ENCODE assay signal across 8 mouse cellular contexts in the genomic region with DNA sequence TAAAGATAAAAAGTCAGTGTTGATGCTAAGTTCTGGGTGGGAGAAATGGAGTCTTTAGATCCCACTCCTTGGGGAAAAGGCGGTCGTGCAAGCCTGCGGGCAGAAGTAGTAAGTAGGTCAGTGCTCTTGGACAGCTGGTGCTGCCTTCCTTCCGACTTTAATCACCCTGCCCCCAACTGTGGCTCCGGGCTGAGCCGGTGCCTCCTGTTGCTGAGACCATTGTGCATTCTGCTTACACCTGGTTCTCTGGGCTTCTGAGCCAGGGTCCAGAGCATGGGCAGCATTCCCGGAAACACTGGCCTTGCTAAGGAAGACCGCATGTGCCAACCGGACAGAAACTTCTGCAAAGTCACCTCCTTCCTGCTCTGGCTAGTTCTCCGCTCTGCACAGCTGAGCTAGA. TPM values are rescaled to one million over a fixed set of nuclear protein-coding genes. Genes with fewer than 3 reads are reported as not detected.
DNase-seq lines count a peak whose midpoint lies in the region; ATAC-seq and TF ChIP-seq lines count a peak whose summit lies in the region.

No protein-coding gene starts in this region.

- no peaks in the 10 kb centered on the region for H3K36me3 ChIP-seq in testis, adult 2 months (ENCODE audit: control insufficient read depth, insufficient read depth, low read length)
- peaks cover 36% of the 10 kb centered on the region; the same call in 1 of the 2 replicates for H3K36me3 ChIP-seq in embryonic facial prominence, embryonic 15.5 days
- peaks cover 74% of the 10 kb centered on the region for H3K36me3 ChIP-seq in limb, embryonic 10.5 days

- no peak for TF ChIP-seq CTCF in testis, adult 2 months (IDR thresholded peaks at IDR 0.05; ENCODE audit: control insufficient read depth, insufficient read depth, insufficient replicate concordance, low read depth, low read length)

- peaks cover 26% of the 10 kb centered on the region for H3K4me1 ChIP-seq in testis, adult 2 months (ENCODE audit: control insufficient read depth, insufficient read depth, low read length)
- H3K4me1 ChIP-seq in embryonic facial prominence, embryonic 15.5 days: peaks cover 47% of the 10 kb centered on the region
- H3K4me1 ChIP-seq in limb, embryonic 10.5 days: peaks cover 59% of the 10 kb centered on the region

- DNase-seq in testis, postnatal 10 days (ENCODE audit: low spot score): no peak
- peak; percentile 59 to 60 for DNase-seq in heart, postnatal 14 days
- DNase-seq in limb, embryonic 10.5 days (ENCODE audit: low spot score): peak; percentile 31
- DNase-seq in retina, adult 2 months (ENCODE audit: low read depth, low spot score): peak; percentile 72
- DNase-seq in frontal cortex, postnatal 10 days (ENCODE audit: low spot score in 2 of 2): no peak
- DNase-seq in natural killer cell, adult 2 months (ENCODE audit: low spot score in 2 of 2): no peak

- intact Hi-C loops in heart, postnatal 14 days (cut with DNase I): no loop called here

- H3K9me3 ChIP-seq in embryonic facial prominence, embryonic 15.5 days (replicated peaks): no peaks in the 10 kb centered on the region
- no peaks in the 10 kb centered on the region for H3K9me3 ChIP-seq in limb, embryonic 10.5 days (replicated peaks)

- peak overlapping the region; percentile 27 for H3K4me2 ChIP-seq in embryonic facial prominence, embryonic 15.5 days (replicated peaks)

- H3K27ac ChIP-seq in testis, adult 2 months (ENCODE audit: control insufficient read depth, insufficient read depth, low read depth, low read length): no peak overlapping the region
- H3K27ac ChIP-seq in embryonic facial prominence, embryonic 15.5 days (replicated peaks): peak overlapping the region; percentile 88; the same call in 1 of the 2 replicates
- H3K27ac ChIP-seq in limb, embryonic 10.5 days: peak overlapping the region; percentile 98; the same call in 1 of the 2 replicates

- no peaks in the 10 kb centered on the region for H3K27me3 ChIP-seq in testis, adult 2 months (ENCODE audit: control insufficient read depth, insufficient read depth, low read length)
- H3K27me3 ChIP-seq in embryonic facial prominence, embryonic 15.5 days: no peaks in the 10 kb centered on the region
- H3K27me3 ChIP-seq in limb, embryonic 10.5 days (ENCODE audit: low read depth, poor library complexity, severe bottlenecking): no peaks in the 10 kb centered on the region

- no peak overlapping the region for H3K9ac ChIP-seq in embryonic facial prominence, embryonic 15.5 days

- peak overlapping the region; percentile 86 for H3K4me3 ChIP-seq in testis, adult 2 months (ENCODE audit: control insufficient read depth, low read depth, low read length)
- H3K4me3 ChIP-seq in embryonic facial prominence, embryonic 15.5 days (replicated peaks): peak overlapping the region; percentile 77
- peak overlapping the region; percentile 85 for H3K4me3 ChIP-seq in limb, embryonic 10.5 days

- ATAC-seq in embryonic facial prominence, embryonic 15.5 days (ENCODE audit: insufficient number of reproducible peaks, low FRiP score, low TSS enrichment, low read depth): no peak

- TF ChIP-seq POLR2A in testis, adult 2 months (IDR thresholded peaks at IDR 0.05; ENCODE audit: control insufficient read depth, low read depth, low read length): no peak

- 53% methylated on average over 10 of the region's 10 CpGs for WGBS in embryonic facial prominence, embryonic 15.5 days
- WGBS in limb, embryonic 10.5 days: 74% methylated on average over 10 of the region's 10 CpGs

RNA-seq across cellular contexts. Expression of a gene that starts 4.3 kb away (rescaled TPM):
- polyA plus RNA-seq in testis, adult 2 months (2012; rRNA removed): 491 and 510 TPM in 2 replicates
- 1,163 and 1,229 TPM in 2 replicates for polyA plus RNA-seq in embryonic facial prominence, embryonic 15.5 days (2015; fragmentation: Nextera tagmentation; extraction: Ambion mirVana)
- 1,000 to 10,000 TPM; 1,287 to 1,327 TPM for total RNA-seq in heart, postnatal 14 days (2021)
- 2,645 and 3,210 TPM in 2 replicates for polyA plus RNA-seq in limb, embryonic 10.5 days (2016; fragmentation: Nextera tagmentation; extraction: Ambion mirVana)

RNA-seq across cellular contexts. Expression of a gene that starts 19.5 kb away (rescaled TPM):
- 14.5 and 17.9 TPM in 2 replicates for polyA plus RNA-seq in testis, adult 2 months (2012; rRNA removed)
- polyA plus RNA-seq in embryonic facial prominence, embryonic 15.5 days (2015; fragmentation: Nextera tagmentation; extraction: Ambion mirVana): 6.6 and 7.6 TPM in 2 replicates
- total RNA-seq in heart, postnatal 14 days (2021): under 1 TPM; 0.05 to 0.19 TPM
- 0.15 and 0.30 TPM in 2 replicates for polyA plus RNA-seq in limb, embryonic 10.5 days (2016; fragmentation: Nextera tagmentation; extraction: Ambion mirVana)

RNA-seq across cellular contexts. Expression of a gene that starts 43.3 kb away (rescaled TPM):
- polyA plus RNA-seq in testis, adult 2 months (2012; rRNA removed): 34.5 and 35.6 TPM in 2 replicates
- 31.1 and 36.1 TPM in 2 replicates for polyA plus RNA-seq in embryonic facial prominence, embryonic 15.5 days (2015; fragmentation: Nextera tagmentation; extraction: Ambion mirVana)
- 10 to 100 TPM; 18.5 to 22.2 TPM for total RNA-seq in heart, postnatal 14 days (2021)
- 30.4 and 33.3 TPM in 2 replicates for polyA plus RNA-seq in limb, embryonic 10.5 days (2016; fragmentation: Nextera tagmentation; extraction: Ambion mirVana)

Comparison
In these comparisons a context has a peak if more than half of its experiments do, and no peak if none do; other contexts are left out.
1. DNase-seq: peak in heart, postnatal 14 days (2 of 2), limb, embryonic 10.5 days (single experiment) and retina, adult 2 months (single experiment); none in testis, postnatal 10 days (single experiment), frontal cortex, postnatal 10 days (0 of 2) and natural killer cell, adult 2 months (0 of 2).
2. Peak in every context shown above with its lines, with median percentiles within 50 percentile points of each other: H3K4me3 ChIP-seq.